Mouse (Mus musculus): ENCODE data around the gene Dagla. TPM values are rescaled to one million over a fixed set of nuclear protein-coding genes. Genes with fewer than 3 reads are reported as not detected.

The Dagla gene
- polyA plus RNA-seq, 1 experiment, result 5.6 TPM

DNA sequence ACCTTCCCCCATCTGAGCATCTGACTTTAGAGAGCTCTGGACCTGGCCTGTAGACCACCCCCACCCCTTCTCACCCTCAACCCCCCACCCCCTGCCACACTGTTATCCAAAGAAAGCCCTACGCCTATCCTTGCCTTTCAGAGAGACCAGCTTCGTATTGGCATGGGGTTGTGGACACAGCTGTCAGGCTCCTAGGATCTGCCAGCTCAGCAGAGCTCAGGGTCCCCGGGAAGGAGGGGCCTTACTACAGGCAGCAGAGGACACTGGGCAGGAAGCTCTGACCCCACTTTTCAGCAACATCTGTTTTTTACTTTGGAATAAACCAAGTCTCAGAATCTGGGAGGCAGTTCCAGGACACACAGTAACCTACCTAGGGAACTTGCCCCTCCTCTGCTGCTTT is 21.9 kb upstream of the Dagla start:
- no peaks in the 10 kb centered on the region for H3K27me3 ChIP-seq (ENCODE audit: control insufficient read depth, insufficient read depth, low read length)
- TF ChIP-seq CTCF (IDR thresholded peaks at IDR 0.05; ENCODE audit: extremely low read depth, insufficient read length, insufficient replicate concordance, low read depth, low read length) (no peak), POLR2A (IDR thresholded peaks at IDR 0.05; ENCODE audit: low read depth, low read length) (no peak)
- no peak overlapping the region for H3K27ac ChIP-seq (ENCODE audit: insufficient read depth, low read depth, low read length)
- no peaks in the 10 kb centered on the region for H3K36me3 ChIP-seq (ENCODE audit: control insufficient read depth, insufficient read depth, low read length)
- 77% methylated on average over 3 of the region's 3 CpGs for WGBS
- peaks cover 2% of the 10 kb centered on the region; the same call in 1 of the 2 replicates for H3K4me1 ChIP-seq (ENCODE audit: control insufficient read depth, insufficient read depth, insufficient read length, low read length)
- no peak overlapping the region for H3K4me3 ChIP-seq (ENCODE audit: low read depth, low read length)

DNA sequence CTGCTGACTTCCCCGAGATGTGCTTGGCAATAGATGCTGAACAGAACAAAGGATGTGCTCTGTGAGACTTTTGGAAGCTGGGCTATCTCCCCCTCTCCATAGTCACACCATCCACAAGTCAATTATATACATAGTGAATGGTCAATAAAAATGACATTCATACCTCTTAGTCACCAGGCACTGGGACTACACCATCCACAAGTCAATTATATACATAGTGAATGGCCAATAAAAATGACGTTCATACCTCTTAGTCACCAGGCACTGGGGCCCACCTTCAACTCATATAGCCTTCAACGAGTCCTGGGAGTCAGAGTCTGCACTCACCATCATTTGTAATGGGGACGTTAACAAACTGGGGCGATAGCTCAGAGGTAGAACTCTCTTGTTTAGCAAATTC is 19.2 kb upstream of the Dagla start:
- Histone ChIP-seq H3K4me1 (ENCODE audit: control insufficient read depth, insufficient read depth, insufficient read length, low read length) (peaks cover 2% of the 10 kb centered on the region; the same call in 1 of the 2 replicates), H3K27me3 (ENCODE audit: control insufficient read depth, insufficient read depth, low read length) (no peaks in the 10 kb centered on the region), H3K27ac (ENCODE audit: insufficient read depth, low read depth, low read length) (no peak overlapping the region), H3K36me3 (ENCODE audit: control insufficient read depth, insufficient read depth, low read length) (no peaks in the 10 kb centered on the region), H3K4me3 (ENCODE audit: low read depth, low read length) (no peak overlapping the region)
- no peak for TF ChIP-seq CTCF (IDR thresholded peaks at IDR 0.05; ENCODE audit: extremely low read depth, insufficient read length, insufficient replicate concordance, low read depth, low read length)
- TF ChIP-seq POLR2A (IDR thresholded peaks at IDR 0.05; ENCODE audit: low read depth, low read length), result no peak
- 36% methylated on average over 5 of the region's 5 CpGs for WGBS

DNA sequence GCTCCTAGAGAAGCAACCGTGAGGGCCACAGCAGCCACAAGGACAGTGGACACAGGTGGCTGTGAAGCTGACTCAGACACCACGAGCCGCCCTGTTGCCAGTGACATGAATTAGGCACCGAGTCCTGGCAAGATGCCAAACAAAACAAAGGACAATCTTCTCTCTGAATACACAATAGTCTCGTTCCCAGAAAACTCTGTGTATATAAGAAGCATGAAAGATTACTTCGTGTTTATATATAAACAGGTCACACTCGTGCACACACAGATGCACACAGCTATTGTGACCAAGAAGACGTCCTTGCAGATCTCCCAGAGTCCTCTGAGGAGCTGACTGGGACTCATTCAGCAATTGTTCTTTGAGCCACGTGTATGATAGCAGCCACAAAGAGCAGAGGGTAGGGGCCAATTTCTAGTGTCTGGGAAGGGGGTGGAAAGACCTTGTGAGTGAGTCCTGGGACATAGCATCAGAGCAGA is 18.7 kb upstream of the Dagla start:
- TF ChIP-seq CTCF (IDR thresholded peaks at IDR 0.05; ENCODE audit: extremely low read depth, insufficient read length, insufficient replicate concordance, low read depth, low read length), result no peak
- TF ChIP-seq POLR2A (IDR thresholded peaks at IDR 0.05; ENCODE audit: low read depth, low read length), result no peak
- Histone ChIP-seq H3K27ac (ENCODE audit: insufficient read depth, low read depth, low read length) (no peak overlapping the region), H3K36me3 (ENCODE audit: control insufficient read depth, insufficient read depth, low read length) (no peaks in the 10 kb centered on the region), H3K27me3 (ENCODE audit: control insufficient read depth, insufficient read depth, low read length) (no peaks in the 10 kb centered on the region), H3K4me3 (ENCODE audit: low read depth, low read length) (no peak overlapping the region), H3K4me1 (ENCODE audit: control insufficient read depth, insufficient read depth, insufficient read length, low read length) (peaks cover 2% of the 10 kb centered on the region; the same call in 1 of the 2 replicates)
- 7% methylated on average over 9 of the region's 9 CpGs for WGBS

DNA sequence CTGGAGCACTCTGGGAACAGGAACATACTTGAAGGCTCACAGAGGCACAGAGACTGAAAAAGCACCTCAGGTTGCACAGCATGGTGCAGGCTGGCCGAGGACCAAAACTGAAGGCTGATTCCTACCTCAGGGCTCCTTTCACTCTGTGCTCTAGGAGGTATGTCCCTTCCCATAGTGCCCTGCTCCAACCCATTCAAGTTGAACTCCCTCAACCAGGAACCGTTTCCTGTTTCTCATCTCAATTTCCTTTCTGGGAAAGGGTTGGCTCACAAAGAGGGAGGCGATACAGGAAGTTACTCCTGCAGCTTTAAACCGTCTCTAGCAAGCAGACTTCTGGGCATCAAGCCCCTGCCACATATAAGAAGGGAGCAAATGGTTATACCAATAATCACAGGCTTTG is 13.1 kb upstream of the Dagla start:
- H3K4me1 ChIP-seq (ENCODE audit: control insufficient read depth, insufficient read depth, insufficient read length, low read length), result no peaks in the 10 kb centered on the region
- H3K4me3 ChIP-seq (ENCODE audit: low read depth, low read length), result no peak overlapping the region
- no peak overlapping the region for H3K27ac ChIP-seq (ENCODE audit: insufficient read depth, low read depth, low read length)
- H3K27me3 ChIP-seq (ENCODE audit: control insufficient read depth, insufficient read depth, low read length), result no peaks in the 10 kb centered on the region
- TF ChIP-seq POLR2A (IDR thresholded peaks at IDR 0.05; ENCODE audit: low read depth, low read length) (no peak), CTCF (IDR thresholded peaks at IDR 0.05; ENCODE audit: extremely low read depth, insufficient read length, insufficient replicate concordance, low read depth, low read length) (no peak)
- H3K36me3 ChIP-seq (ENCODE audit: control insufficient read depth, insufficient read depth, low read length), result no peaks in the 10 kb centered on the region
- WGBS, result 60% methylated on average over 4 of the region's 4 CpGs

DNA sequence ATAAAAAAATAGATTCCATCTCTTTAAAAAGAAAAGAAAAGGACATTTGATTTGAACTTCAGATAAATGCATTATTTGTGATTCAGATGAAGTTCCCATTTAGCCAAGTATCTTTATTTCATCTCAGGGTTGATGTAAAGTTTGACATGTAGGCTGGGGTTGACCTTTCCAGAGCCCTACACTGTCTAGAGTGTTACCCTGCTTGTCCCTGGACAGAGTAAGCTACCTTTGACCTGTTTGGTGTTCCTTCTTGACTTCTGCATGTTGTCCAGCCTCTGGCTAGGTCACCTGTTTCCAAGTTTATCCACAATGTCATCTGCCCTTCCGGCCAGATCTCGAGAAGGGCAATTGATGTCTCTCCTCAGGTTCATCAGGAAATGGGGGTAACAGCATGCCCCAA is 12.7 kb upstream of the Dagla start:
- Histone ChIP-seq H3K27ac (ENCODE audit: insufficient read depth, low read depth, low read length) (no peak overlapping the region), H3K4me3 (ENCODE audit: low read depth, low read length) (no peak overlapping the region), H3K36me3 (ENCODE audit: control insufficient read depth, insufficient read depth, low read length) (no peaks in the 10 kb centered on the region), H3K4me1 (ENCODE audit: control insufficient read depth, insufficient read depth, insufficient read length, low read length) (no peaks in the 10 kb centered on the region), H3K27me3 (ENCODE audit: control insufficient read depth, insufficient read depth, low read length) (no peaks in the 10 kb centered on the region)
- 78% methylated on average over 2 of the region's 2 CpGs for WGBS
- TF ChIP-seq CTCF (IDR thresholded peaks at IDR 0.05; ENCODE audit: extremely low read depth, insufficient read length, insufficient replicate concordance, low read depth, low read length) (no peak), POLR2A (IDR thresholded peaks at IDR 0.05; ENCODE audit: low read depth, low read length) (no peak)

DNA sequence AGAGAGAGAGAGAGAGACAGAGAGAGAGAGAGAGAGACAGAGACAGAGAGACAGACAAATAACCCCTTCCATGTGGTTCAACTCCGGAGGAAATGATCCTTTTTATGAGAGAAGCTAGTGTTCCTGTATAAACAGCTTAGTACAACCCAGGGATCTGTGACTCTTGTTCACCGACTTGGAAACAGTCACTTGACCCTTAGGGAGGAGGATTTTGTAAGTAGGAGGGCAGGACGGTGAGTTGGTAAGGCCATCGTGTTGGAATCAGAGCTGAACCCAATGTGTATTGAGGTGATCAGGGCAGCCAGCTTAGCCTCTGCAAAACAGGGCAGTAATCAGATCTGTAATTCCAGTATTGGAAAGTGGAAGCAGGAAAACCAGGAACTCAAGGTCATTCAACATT is 12.3 kb upstream of the Dagla start:
- no peaks in the 10 kb centered on the region for H3K4me1 ChIP-seq (ENCODE audit: control insufficient read depth, insufficient read depth, insufficient read length, low read length)
- H3K27ac ChIP-seq (ENCODE audit: insufficient read depth, low read depth, low read length), result no peak overlapping the region
- TF ChIP-seq POLR2A (IDR thresholded peaks at IDR 0.05; ENCODE audit: low read depth, low read length) (no peak), CTCF (IDR thresholded peaks at IDR 0.05; ENCODE audit: extremely low read depth, insufficient read length, insufficient replicate concordance, low read depth, low read length) (no peak)
- WGBS, result 67% methylated on average over 4 of the region's 4 CpGs
- H3K27me3 ChIP-seq (ENCODE audit: control insufficient read depth, insufficient read depth, low read length), result no peaks in the 10 kb centered on the region
- no peak overlapping the region for H3K4me3 ChIP-seq (ENCODE audit: low read depth, low read length)
- H3K36me3 ChIP-seq (ENCODE audit: control insufficient read depth, insufficient read depth, low read length), result no peaks in the 10 kb centered on the region

DNA sequence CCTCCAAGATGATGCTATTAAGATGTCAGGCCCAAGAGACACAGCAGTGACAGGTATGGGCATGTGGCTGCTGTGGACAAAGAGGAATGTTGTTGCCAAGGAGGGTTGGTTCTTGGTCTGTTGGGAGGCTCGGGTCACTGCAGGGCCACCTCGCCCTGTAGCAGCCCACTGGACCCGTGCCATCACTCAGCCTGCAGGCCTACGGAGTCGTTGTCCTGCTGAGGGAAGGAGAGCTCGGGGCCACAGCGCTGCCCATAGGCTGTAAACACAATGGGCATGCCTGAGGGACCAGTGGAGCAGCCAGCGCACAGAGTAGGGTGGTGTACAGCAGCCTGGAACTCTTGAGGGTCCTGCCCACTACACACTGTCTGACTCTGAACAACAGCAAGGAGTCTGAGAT is 7.4 kb upstream of the Dagla start:
- Histone ChIP-seq H3K4me1 (ENCODE audit: control insufficient read depth, insufficient read depth, insufficient read length, low read length) (no peaks in the 10 kb centered on the region), H3K36me3 (ENCODE audit: control insufficient read depth, insufficient read depth, low read length) (no peaks in the 10 kb centered on the region), H3K27me3 (ENCODE audit: control insufficient read depth, insufficient read depth, low read length) (no peaks in the 10 kb centered on the region), H3K27ac (ENCODE audit: insufficient read depth, low read depth, low read length) (no peak overlapping the region), H3K4me3 (ENCODE audit: low read depth, low read length) (no peak overlapping the region)
- no peak for TF ChIP-seq POLR2A (IDR thresholded peaks at IDR 0.05; ENCODE audit: low read depth, low read length)
- WGBS, result 61% methylated on average over 8 of the region's 8 CpGs

DNA sequence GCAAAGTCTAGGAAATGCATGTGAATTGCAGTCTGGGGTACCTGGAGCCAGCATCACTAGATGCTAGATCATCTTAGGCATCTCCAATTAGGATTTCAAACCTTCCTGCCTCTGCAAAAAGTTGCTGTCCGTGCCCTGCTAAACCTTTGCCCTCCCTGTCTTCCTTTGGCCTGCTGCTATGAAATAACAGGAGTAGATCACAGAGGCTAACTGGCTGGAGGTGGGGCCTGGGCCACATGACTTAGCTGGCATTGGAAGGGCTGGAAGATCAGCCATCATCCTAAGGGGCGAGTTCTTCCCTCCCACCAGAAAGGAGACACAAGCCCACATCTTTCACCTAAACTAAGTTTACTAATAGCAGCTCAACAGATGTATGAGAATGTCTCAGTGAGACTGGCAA is 4.3 kb upstream of the Dagla start:
- TF ChIP-seq POLR2A (IDR thresholded peaks at IDR 0.05; ENCODE audit: low read depth, low read length), result no peak
- TF ChIP-seq CTCF (IDR thresholded peaks at IDR 0.05; ENCODE audit: extremely low read depth, insufficient read length, insufficient replicate concordance, low read depth, low read length), result no peak
- Histone ChIP-seq H3K27ac (ENCODE audit: insufficient read depth, low read depth, low read length) (no peak overlapping the region), H3K4me1 (ENCODE audit: control insufficient read depth, insufficient read depth, insufficient read length, low read length) (peaks cover 7% of the 10 kb centered on the region), H3K27me3 (ENCODE audit: control insufficient read depth, insufficient read depth, low read length) (no peaks in the 10 kb centered on the region), H3K4me3 (ENCODE audit: low read depth, low read length) (no peak overlapping the region), H3K36me3 (ENCODE audit: control insufficient read depth, insufficient read depth, low read length) (no peaks in the 10 kb centered on the region)
- WGBS, result 53% methylated on average over 2 of the region's 2 CpGs

All from small intestine, adult 2 months (tissue).